Mouse (Mus musculus): ENCODE results near the gene Snx3. TPM values are rescaled to one million over a fixed set of nuclear protein-coding genes. Genes with fewer than 3 reads are reported as not detected.

Snx3 gene
- total RNA-seq, 2 experiments from 2014 or later = 254 to 276 TPM

DNA sequence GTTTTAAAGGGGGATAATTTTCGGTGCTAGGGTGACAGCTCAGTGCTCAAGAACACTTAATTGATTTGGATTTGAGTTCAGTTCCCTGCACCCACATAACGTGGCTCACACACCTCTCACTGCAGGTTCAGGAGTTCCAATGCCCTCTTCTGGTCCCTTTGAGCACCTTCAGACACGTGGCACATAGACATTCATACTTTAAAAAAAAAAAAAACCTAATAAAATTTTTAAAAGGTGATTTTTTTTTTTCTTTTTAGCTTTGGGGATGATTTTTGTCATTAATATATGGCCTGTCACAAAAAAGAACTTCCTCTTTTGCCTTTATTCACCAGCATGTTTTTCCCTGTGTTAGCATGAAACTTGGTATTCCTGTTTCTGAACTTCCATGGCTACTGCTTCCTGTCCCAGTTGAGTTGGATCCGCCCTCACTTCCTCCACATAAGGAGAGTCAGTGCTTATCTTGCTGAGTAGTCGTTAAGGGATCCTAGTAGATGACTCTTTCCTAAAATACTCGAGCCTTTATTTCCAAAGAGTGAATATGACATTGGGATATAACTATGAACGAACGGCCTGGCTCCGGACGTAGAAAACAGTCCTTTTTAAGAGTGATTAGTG is 2.4 kb downstream of the Snx3 start:
- no peak for DNase-seq (ENCODE audit: low spot score in 2 of 2)

DNA sequence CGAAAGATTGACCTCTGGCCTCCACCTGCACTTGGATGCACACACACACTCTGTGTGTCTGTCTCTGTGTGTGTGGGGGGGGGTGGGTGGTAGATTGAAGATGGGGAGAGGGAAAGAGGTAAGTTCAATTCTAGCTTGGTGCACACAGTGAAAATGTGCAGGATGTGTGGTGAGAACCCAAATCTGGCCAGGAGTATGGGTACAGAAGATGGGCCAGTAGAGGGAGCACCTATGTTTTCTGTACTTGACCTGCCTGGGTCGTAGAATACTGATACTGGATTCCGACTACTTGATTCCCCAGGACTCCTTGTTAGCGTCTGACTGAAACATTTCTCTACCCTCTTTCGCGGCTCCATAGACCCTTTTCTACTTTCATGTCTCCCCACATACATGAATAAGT is 8.3 kb downstream of the Snx3 start:
- DNase-seq (ENCODE audit: low spot score in 2 of 2) = no peak

DNA sequence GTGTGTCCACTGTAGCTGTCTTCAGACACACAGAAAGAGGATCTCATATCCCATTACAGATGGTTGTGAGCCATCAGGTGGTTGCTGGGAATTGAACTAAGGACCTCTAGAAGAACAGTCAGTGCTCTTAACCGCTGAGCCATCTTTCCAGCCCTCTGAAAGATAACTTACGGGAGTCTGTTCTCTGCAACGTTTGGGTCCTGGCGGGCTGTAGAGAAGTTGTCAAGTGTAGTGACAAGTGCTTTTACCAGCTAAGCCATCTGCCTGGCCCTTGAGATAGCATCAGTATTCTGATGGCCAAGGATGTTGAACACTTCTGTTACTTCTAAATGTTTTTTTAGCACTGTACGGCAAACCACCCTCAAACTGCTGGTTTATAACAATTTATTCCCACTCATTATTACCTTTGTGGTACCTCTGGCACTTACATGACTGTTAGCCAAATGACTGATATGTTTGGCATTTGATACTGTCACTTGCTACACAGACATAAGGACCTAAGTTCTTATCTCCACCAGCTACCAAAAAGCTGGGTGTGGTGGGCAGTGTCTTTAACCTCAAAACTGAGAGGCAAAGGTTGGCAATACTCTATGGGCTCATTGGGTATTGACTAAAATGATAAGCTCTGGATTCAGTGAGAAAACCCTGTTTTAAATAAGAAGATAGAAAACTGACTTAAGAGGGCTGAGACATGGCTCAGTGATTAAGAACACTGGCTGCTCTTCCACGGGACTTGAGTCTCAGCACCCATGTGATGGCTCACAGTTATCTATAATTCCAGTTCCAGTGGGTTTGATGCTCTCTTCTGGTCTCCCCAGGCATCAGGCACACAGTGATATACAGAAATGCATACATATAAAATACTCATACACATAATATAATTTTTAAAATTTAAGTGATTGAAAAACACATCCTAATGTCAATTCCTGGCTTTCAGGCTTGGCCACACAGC is 9.6 kb downstream of the Snx3 start:
- no peak for DNase-seq (ENCODE audit: low spot score in 2 of 2)

DNA sequence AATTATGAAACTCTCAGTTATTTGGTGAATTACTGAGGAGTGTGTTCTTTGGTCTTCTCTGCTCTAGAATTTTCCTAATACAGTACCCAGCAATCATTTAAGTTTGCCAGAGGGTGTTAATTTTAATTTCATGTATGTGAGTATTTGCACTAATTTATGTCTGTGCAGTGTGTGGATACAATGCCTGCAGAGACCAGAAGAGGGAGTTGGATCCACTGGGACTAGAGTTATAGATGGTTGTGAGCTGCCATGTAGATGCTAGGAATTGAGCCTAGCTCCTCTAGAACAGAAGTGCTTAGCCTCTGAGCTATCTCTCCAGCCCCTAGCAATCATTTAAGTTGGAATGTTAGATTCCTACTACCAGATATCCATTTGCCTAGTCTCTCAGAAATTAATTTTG is 12.3 kb downstream of the Snx3 start:
- DNase-seq (ENCODE audit: low spot score in 2 of 2) = no peak

DNA sequence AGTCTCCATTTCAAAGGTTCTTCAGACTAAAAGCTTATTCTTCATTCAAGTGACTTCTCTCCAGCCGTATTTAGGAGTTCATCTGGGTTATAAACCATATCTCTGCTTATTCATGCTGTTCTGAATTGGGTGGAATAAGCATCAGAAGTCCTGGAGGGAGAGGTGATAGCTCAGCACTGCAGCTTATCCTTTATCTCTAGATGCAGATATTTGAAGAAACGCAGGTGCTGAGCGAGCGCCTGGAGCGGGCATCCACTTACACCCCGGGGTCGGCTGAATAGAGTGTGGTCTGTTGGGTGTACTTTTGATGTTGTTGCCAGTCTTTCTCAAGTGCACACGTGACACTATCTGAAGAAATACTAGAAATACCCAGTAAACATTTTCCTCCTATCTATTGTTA is 16.5 kb downstream of the Snx3 start:
- no peak for DNase-seq (ENCODE audit: low spot score in 2 of 2)

DNA sequence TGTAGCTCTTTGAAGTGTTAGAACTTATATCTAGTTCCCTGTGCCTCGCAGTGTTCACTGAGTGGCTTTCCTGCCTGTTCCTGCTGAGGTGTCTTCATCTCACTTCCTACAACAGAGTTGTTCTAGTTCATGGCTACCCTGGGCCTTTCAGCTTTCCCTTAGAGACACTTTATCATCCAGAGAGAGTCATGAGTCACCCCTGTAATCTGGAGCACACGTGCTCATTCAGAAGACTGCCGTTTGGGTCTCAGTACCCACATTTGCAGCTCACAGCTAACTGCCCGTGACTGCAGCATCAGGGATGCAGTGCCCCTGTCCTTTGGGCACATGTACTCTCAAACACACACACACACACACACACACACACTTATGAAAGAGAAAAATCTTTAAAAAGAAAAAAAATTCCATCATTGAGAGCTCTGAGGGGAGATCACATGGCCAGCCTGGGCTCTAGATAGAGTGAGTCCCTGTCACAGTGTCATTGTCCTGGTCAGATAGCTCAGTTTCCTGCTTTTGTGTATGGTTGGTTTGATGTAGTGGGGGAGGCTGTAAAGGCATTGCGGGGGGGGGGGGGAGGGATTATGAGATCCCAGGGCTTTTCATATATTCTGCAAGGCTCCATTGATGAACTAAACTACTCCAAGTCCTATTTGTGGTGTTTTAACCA is 19.6 kb downstream of the Snx3 start:
- no peak for DNase-seq (ENCODE audit: low spot score in 2 of 2)

DNA sequence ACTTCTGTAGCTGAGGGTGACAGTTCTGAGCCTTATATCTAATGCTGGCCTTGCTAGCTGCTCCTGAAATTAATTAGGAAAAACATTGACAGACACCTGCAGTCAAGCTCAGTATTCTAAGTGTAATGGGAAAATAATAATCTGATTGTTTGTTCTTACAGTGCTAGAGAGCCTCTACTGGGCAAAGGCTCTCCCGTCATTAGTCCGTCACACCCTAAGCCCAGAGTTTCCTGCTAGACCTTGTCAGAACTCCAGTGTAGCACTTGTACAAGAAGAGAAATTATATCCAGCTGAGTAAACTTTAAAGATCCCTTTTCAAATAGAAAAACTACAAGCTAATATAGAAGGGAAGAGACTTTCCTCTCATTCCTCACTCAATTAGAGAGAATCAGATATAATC is 21.1 kb downstream of the Snx3 start:
- no peak for DNase-seq (ENCODE audit: low spot score in 2 of 2)

DNA sequence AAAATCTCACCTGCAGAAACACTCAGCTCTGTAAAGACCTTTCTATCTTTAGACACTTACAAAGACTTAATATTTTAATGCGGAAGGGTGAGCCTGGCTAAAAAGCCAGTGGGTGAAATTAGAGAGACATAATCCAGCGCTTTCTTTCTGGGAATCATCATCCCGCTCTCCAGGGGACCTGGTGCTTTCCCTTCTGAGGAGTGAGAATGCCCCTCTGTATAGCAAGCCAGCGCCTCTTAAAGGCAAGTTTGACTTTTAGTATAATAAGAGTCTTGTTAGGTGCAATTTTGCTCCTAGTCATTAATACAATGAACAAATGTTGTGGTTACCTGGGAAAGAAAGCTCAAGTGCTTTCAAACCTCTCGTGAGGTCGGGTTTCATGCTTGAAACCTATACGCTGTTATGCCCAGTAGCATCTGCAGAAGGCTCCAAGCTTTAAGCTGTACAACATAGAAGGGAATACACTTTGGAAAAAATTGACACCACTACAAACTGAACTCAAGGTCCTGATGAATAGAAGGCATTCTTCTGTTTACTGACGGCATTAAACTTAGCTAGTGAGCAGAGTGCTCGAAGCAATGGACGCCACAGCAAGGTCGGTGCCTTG is 21.8 kb downstream of the Snx3 start:
- no peak for DNase-seq (ENCODE audit: low spot score in 2 of 2)

DNA sequence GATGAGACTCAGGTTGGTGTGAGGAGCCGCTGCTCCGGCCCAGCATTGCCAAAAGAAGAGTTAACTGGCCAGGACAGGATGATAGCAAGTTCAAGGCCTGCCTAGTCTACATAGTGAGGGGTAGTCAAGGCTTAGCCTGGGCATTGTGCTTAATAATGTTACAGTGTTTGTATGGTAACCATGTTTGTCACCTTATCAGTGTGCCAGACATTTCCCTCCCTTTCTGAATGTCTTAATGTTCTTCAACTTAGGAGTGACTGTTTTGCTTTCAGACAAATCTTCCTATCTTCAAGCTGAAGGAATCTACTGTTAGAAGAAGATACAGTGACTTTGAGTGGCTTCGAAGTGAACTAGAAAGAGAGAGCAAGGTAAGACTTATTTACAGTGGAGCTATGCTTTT is 23.9 kb downstream of the Snx3 start:
- DNase-seq (ENCODE audit: low spot score in 2 of 2) = no peak

DNA sequence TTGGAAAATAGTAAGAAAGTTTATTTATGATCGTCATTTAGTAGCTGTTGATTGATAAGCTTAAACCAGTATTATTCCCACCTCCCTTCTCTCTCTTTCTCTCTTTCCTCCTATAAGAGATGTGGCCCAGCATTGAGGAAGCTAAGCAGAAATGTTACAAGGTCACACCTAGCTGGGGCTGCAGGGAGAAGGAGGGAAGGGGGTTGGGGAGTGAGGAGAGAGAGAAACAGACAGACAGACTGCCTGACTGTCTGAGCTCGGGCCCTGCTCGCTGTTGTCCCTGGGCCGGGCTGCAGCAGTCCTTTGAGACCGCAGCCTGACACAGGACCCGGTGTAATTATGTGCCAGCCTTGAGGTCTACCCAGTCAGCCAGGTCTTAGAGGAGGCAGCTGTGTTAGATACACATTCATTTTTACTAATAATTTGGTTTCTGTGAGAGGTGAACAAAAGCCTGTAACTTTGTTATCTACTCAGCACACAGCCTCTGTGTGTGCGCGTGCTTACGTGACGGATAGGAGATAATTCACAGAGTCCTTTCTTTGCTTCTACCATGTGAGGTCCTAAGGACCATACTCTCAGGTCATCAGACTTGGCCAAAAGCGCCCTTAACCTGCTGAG is 32.1 kb downstream of the Snx3 start:
- DNase-seq (ENCODE audit: low spot score in 2 of 2) = no peak

DNA sequence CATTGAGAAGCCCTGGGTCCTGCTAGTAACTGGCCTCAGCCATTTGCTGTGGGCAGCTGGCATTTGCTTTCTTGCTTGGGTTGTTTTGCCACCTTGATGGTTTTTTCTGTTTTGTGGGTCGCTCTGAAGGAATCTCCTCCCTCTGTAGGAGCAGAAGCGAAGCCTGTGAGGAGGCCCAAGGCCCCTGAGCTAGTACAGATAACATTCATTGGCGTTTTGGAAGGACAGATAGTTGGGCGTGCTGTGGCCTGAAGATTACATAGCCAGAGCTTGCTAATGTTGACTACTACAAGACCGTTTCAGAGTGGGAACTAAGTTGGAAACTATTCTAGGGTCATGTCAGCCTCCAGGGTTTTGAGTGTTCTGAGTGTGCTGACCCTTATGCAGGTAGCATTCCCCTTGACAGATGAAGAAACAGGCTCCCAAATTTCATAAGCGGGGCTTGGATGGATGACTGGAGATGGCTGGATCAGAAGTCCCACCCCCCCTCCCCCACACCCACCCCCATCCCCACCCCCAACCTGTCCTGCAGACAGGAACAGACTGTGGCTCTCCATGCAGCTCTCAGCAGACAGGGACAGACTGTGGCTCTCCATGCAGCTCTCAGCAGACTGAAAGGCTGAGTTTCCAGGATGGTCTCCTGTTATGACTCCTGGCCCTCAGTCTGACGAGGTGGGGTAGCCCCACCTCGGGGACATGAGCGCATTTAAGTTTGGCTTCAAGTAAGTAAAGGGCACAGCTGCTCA is 35.9 kb downstream of the Snx3 start:
- no peak for DNase-seq (ENCODE audit: low spot score in 2 of 2)

DNA sequence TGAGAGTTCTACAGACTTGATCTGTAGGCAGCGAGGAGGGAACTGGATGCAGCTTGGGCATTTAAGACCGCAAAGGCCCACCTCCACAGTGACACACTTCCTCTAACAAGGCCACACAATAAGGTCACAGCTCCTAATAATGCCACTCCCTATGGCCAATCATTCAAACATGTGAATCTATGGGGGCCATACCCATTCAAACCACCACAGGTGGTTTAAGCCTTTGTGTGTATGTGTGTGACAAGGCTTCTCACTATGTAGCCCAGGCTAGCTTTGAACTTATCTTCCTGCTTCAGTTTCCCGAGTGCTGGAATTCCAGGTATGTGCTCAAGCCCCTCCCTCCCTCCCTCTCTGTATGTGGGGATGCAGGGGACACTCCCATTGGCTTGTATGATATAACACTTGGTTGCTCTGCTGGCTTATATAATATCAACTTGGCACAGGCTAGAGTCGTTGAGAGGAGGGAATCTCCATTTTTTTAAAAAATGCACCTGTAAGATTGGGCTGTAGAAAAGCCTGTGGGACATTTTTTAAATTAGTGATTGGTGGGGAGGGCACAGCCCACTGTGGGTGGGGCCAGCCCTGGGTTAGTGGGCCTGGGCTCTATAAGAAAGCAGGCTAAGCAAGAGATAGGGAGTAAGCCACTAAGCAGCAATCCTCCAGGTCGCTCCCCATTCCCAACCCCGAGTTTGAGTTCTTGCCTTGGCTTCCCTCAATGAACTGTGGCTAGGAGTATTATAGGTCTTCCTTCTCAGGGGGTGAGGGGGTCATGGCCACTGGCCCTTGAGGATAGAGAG is 44.1 kb downstream of the Snx3 start:
- DNase-seq (ENCODE audit: low spot score in 2 of 2) = no peak

DNA sequence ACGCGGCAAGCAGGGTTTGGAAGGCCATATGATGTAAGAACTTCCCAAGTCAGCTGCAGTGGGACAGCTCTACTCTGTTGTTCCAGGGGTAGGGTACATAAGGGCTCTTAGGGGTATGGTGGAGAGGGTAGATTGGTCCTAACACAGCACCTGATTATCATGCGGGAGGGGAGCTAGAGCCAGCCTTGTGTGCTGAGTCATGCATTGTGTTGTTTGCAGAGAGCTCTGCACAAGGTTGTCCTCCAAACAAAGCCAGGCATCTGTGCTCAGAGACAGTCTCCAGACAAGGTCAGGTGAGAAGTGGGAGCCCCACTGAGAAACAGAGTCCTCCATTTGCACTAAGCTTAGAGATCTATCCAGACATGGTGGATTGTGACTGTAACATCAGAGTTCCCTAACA is 44.7 kb downstream of the Snx3 start:
- DNase-seq (ENCODE audit: low spot score in 2 of 2) = no peak

DNA sequence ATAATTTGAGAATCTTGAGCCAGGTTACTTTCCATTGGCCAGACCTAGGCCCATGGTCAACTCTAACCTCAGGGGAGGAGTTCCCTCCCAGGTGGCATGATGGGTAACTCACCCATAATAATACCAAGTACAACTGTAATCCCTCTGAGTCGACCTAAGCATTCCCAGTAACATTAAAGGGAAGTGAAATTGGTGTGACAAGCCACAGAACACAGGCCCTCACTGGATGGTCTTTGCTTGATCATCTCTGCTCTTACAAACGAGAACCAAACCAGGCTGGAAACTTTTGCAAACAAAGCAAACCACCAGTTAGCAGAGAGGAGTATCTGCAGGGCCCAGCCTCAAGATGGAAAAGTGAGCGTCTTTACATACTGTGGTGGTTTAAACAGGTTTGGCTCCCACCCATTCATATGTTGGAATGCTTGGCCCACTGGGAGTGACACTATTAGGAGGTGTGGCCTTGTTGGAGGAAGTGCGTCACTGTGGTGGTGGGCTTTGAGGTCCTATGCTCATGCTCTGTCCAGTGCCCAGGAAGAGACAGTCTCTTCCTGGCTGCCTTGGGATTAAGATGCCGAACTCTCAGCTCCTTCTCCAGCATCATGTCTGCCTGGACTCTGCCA is 57.9 kb downstream of the Snx3 start:
- DNase-seq (ENCODE audit: low spot score in 2 of 2) = no peak

DNA sequence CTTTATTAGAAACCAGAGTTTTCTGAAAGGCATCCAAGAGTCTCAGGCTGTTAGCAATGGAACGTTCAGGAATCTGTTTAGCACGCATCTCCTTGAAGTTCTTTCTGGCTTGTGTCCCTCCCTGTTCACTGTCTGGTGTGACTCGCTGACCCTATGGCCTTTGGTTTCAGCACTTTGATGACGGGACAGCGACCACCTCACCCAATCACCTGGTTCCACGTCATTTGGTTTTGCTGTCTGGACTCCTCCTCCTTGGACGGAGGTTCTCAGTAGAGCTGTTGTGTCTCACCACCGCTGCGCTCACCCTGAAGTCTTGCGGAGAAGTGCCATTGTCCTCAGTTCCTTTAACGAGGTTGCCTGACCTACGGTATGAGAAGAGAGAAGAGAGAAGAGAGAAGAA is 60.4 kb downstream of the Snx3 start:
- no peak for DNase-seq (ENCODE audit: low spot score in 2 of 2)

DNA sequence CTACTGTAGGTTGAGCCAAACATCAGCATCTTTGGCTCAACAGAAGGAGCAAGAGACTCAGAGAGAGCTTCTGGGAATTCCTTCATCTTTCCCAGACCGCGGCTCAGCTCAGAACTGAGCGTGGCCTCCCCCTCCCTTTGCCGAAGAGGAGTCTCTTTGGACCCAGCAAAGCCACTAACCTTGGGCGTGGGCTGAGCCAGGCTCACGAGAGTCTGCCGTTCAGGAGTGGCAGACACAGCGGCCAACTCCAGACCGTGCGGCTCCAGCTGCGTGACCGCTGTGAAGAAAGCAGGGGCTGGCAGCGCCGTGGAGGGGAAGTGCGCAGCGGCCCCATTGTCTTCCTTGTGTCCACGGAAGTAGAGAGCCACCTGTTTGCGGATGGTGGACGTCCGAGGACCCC is 70.7 kb downstream of the Snx3 start:
- no peak for DNase-seq (ENCODE audit: low spot score in 2 of 2)

DNA sequence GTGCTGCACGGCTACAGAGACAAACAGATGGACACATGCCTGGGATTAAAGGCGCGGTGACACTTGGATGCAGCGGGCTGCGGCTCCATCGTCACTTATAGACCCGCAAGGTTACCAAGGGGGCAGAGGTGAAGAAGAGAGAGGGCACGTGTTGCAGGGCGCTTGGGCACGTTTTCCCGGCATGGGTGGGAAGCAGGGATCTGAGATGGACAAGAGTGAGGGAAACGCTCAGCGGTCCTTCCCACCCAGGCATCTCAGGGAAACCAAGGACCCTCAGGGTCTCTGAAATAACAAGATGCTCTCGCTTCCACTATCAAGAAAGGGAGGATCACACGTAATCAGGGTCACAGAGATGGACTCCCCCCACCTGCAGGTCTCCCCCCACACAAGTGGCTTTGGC is 71.1 kb downstream of the Snx3 start:
- DNase-seq (ENCODE audit: low spot score in 2 of 2) = no peak

DNA sequence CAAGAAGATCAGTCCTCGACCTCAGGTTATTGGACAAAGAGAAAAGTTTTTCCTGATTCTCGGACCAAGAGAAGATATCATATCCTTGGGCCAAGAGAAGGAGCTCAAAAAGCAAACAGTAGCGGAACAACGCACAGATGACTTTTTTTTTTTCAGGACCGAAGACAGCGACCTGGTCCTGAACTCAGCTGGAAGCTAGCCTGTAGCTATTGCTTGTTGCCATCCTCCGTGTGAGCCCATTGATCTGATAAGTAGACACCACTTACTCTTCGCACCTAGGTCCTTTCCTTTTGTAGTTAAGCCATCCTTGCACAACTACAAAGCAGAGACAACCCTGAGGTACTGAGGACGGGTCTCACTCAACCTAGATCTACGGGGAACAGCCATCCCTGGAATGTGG is 72.8 kb downstream of the Snx3 start:
- DNase-seq (ENCODE audit: low spot score in 2 of 2) = no peak

DNA sequence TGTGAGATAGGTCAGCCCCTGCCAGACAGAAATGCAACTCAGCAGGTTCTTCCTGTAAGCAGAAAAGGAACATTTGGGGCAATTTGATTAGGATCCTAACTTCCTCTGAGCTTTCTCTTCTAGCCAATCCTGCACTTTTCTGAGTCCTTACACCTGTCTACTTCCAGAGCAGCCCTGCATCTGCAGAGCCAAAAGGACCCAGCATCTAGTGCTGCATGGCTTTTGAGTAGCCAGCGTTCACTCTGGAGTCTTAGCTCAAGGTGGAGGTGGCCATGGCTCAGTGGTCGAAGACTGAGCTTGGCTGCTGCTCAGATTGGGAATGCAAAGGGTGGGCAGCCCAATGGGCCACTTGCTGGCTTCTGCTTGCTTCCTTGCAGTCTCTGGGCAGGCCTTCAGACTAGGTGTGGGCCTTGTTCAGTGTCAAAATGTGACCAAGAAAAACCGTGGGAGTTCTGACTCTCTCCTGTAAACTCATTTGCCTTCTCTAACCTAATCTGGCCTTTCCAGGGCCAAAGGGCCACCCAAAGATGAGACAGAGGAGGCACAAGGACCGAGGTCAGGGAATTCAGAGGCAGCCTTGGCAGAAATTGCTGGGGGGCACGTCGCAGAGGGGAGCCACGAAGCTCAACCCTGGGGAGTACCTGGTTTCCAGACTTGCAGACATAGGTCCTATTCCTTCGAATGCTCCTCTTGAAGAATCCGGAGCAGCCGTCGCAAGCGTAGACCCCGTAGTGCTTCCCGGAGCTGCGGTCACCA is 75.9 kb downstream of the Snx3 start:
- no peak for DNase-seq (ENCODE audit: low spot score in 2 of 2)
